Mouse (Mus musculus): ENCODE measurements around the gene H2-M10.6. TPM values are rescaled to one million over a fixed set of nuclear protein-coding genes. Genes with fewer than 3 reads are reported as not detected.
"Not testable (repeated sequence)": the region's sequence is repeated elsewhere in the genome, so short reads cannot be mapped to it uniquely, and the experiment has no call there.

Gene H2-M10.6
- polyA plus RNA-seq, 1 experiment, result not detected

DNA sequence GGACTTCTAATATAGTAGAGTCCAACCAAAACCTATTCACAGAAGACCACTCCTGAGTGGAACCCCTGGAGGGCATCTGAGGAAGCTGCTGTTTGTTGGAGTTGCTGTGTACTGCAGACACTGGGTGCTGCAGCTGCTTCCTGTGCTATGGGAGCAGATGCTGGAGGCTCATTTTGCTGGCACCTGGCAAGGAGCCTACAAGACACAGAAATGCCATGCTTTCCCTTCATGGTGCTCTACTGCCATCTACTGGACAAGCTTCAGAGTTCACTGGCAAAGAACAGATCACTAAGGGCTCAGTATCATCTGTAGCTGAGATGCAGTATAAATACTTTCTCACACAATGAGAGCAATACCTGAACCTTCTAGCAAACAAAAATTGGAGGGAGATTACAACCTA is 23.2 kb upstream of the H2-M10.6 start:
- not testable (repeated sequence) for H3K4me3 ChIP-seq (ENCODE audit: control insufficient read depth, low read depth, low read length); H3K36me3 ChIP-seq (ENCODE audit: control insufficient read depth, insufficient read depth, low read length); H3K4me1 ChIP-seq (ENCODE audit: control insufficient read depth, insufficient read depth, low read length); H3K27ac ChIP-seq (ENCODE audit: control insufficient read depth, insufficient read depth, low read depth, low read length); H3K27me3 ChIP-seq (ENCODE audit: control insufficient read depth, insufficient read depth, low read length)
- TF ChIP-seq CTCF (IDR thresholded peaks at IDR 0.05; ENCODE audit: control insufficient read depth, insufficient read depth, insufficient replicate concordance, low read depth, low read length), result peak; percentile 12; the same call in 1 of the 2 replicates

DNA sequence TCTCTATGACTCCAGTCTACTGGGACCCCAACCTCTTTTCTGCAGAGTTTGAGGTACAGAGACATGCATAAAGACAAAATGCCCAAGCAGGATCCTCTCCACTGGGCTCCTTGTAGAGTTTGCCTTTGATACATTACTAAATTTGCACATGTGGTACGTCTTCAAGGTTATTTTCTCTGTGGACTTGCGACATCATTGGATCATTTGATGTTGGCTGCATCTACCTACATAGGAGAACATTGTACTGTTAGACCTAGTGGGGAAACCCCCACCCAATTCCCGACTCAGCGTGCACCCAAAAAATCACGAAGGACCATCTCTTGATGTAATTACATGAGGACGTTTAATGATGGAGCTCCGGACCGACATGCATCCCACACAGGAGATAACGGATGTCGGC is 12.5 kb upstream of the H2-M10.6 start:
- H3K36me3 ChIP-seq (ENCODE audit: control insufficient read depth, insufficient read depth, low read length), result no peaks in the 10 kb centered on the region
- no peak overlapping the region for H3K27ac ChIP-seq (ENCODE audit: control insufficient read depth, insufficient read depth, low read depth, low read length)
- TF ChIP-seq POLR2A (IDR thresholded peaks at IDR 0.05; ENCODE audit: control insufficient read depth, low read depth, low read length), result no peak
- TF ChIP-seq CTCF (IDR thresholded peaks at IDR 0.05; ENCODE audit: control insufficient read depth, insufficient read depth, insufficient replicate concordance, low read depth, low read length), result no peak
- no peak overlapping the region for H3K4me3 ChIP-seq (ENCODE audit: control insufficient read depth, low read depth, low read length)
- H3K4me1 ChIP-seq (ENCODE audit: control insufficient read depth, insufficient read depth, low read length), result no peaks in the 10 kb centered on the region
- H3K27me3 ChIP-seq (ENCODE audit: control insufficient read depth, insufficient read depth, low read length), result no peaks in the 10 kb centered on the region

- H3K36me3 ChIP-seq (ENCODE audit: control insufficient read depth, insufficient read depth, low read length); H3K27ac ChIP-seq (ENCODE audit: control insufficient read depth, insufficient read depth, low read depth, low read length); H3K4me1 ChIP-seq (ENCODE audit: control insufficient read depth, insufficient read depth, low read length); H3K27me3 ChIP-seq (ENCODE audit: control insufficient read depth, insufficient read depth, low read length); H3K4me3 ChIP-seq (ENCODE audit: control insufficient read depth, low read depth, low read length): not testable (repeated sequence)
These were observed 12.0 kb upstream of the H2-M10.6 start for GRCm38 (mm10) chr17:36799921-36800462.

DNA sequence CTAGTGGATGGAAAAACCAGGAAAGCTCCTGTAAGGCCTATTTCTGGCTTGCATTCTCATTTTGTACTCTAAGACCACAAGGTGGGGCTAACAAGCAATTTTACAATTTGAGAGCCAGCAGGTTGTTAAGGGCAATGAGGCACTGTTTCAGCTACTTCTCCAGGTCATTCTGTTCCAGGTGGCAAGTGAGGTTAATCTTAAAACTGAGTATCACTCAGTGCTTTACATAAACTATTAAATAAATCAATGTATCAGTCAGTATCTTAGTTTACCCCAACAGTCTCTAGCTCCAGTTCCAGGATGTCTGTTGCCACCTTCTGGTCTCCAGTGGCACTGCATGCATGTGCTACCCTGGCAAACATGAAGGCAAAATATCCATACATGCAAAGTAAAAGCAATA is 12.0 kb downstream of the H2-M10.6 start:
- Histone ChIP-seq H3K36me3 (ENCODE audit: control insufficient read depth, insufficient read depth, low read length) (no peaks in the 10 kb centered on the region), H3K27me3 (ENCODE audit: control insufficient read depth, insufficient read depth, low read length) (no peaks in the 10 kb centered on the region), H3K4me1 (ENCODE audit: control insufficient read depth, insufficient read depth, low read length) (no peaks in the 10 kb centered on the region), H3K4me3 (ENCODE audit: control insufficient read depth, low read depth, low read length) (no peak overlapping the region), H3K27ac (ENCODE audit: control insufficient read depth, insufficient read depth, low read depth, low read length) (no peak overlapping the region)
- TF ChIP-seq POLR2A (IDR thresholded peaks at IDR 0.05; ENCODE audit: control insufficient read depth, low read depth, low read length) (no peak), CTCF (IDR thresholded peaks at IDR 0.05; ENCODE audit: control insufficient read depth, insufficient read depth, insufficient replicate concordance, low read depth, low read length) (peak; percentile 36; the same call in 1 of the 2 replicates)

GRCm38 (mm10) chr17:36825525-36825924 is 13.6 kb downstream of the H2-M10.6 start:
- H3K4me3 ChIP-seq (ENCODE audit: control insufficient read depth, low read depth, low read length), result no peak overlapping the region

GRCm38 (mm10) chr17:36826002-36826401 is 14.0 kb downstream of the H2-M10.6 start:
- H3K4me3 ChIP-seq (ENCODE audit: control insufficient read depth, low read depth, low read length); H3K4me1 ChIP-seq (ENCODE audit: control insufficient read depth, insufficient read depth, low read length); H3K27ac ChIP-seq (ENCODE audit: control insufficient read depth, insufficient read depth, low read depth, low read length); H3K27me3 ChIP-seq (ENCODE audit: control insufficient read depth, insufficient read depth, low read length); H3K36me3 ChIP-seq (ENCODE audit: control insufficient read depth, insufficient read depth, low read length): not testable (repeated sequence)
- peak; percentile 52; the same call in 1 of the 2 replicates for TF ChIP-seq CTCF (IDR thresholded peaks at IDR 0.05; ENCODE audit: control insufficient read depth, insufficient read depth, insufficient replicate concordance, low read depth, low read length)

More at GRCm38 (mm10) chr17:36825525-36825924, 13.6 kb downstream of the H2-M10.6 start:
- Histone ChIP-seq H3K27me3 (ENCODE audit: control insufficient read depth, insufficient read depth, low read length) (no peaks in the 10 kb centered on the region), H3K27ac (ENCODE audit: control insufficient read depth, insufficient read depth, low read depth, low read length) (no peak overlapping the region), H3K4me1 (ENCODE audit: control insufficient read depth, insufficient read depth, low read length) (no peaks in the 10 kb centered on the region), H3K36me3 (ENCODE audit: control insufficient read depth, insufficient read depth, low read length) (no peaks in the 10 kb centered on the region)
- no peak for TF ChIP-seq CTCF (IDR thresholded peaks at IDR 0.05; ENCODE audit: control insufficient read depth, insufficient read depth, insufficient replicate concordance, low read depth, low read length)
- TF ChIP-seq POLR2A (IDR thresholded peaks at IDR 0.05; ENCODE audit: control insufficient read depth, low read depth, low read length), result no peak

DNA sequence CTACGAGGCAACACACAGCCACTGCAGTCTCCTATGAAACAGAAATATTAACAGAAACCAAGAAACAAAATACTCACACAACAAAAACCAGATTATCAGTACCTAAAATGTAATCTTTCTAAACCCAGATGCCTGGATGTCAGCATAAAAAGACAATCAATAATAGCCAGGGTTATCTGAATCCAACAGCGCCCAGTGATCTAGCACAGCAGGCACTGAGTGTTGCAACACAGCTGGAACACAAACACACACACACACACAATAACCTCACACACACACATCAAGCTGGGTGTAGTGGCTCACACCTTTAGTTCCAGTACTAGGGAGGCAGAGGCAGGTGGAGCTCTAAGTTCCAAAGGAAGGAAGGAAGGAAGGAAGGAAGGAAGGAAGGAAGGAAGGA is 16.5 kb downstream of the H2-M10.6 start:
- Histone ChIP-seq H3K27me3 (ENCODE audit: control insufficient read depth, insufficient read depth, low read length) (no peaks in the 10 kb centered on the region), H3K4me3 (ENCODE audit: control insufficient read depth, low read depth, low read length) (no peak overlapping the region), H3K4me1 (ENCODE audit: control insufficient read depth, insufficient read depth, low read length) (no peaks in the 10 kb centered on the region), H3K27ac (ENCODE audit: control insufficient read depth, insufficient read depth, low read depth, low read length) (no peak overlapping the region), H3K36me3 (ENCODE audit: control insufficient read depth, insufficient read depth, low read length) (no peaks in the 10 kb centered on the region)
- no peak for TF ChIP-seq POLR2A (IDR thresholded peaks at IDR 0.05; ENCODE audit: control insufficient read depth, low read depth, low read length)
- no peak for TF ChIP-seq CTCF (IDR thresholded peaks at IDR 0.05; ENCODE audit: control insufficient read depth, insufficient read depth, insufficient replicate concordance, low read depth, low read length)

- H3K4me3 ChIP-seq (ENCODE audit: control insufficient read depth, low read depth, low read length), result no peak overlapping the region
- H3K4me1 ChIP-seq (ENCODE audit: control insufficient read depth, insufficient read depth, low read length), result no peaks in the 10 kb centered on the region
- no peaks in the 10 kb centered on the region for H3K27me3 ChIP-seq (ENCODE audit: control insufficient read depth, insufficient read depth, low read length)
- H3K36me3 ChIP-seq (ENCODE audit: control insufficient read depth, insufficient read depth, low read length), result no peaks in the 10 kb centered on the region
- no peak overlapping the region for H3K27ac ChIP-seq (ENCODE audit: control insufficient read depth, insufficient read depth, low read depth, low read length)
- TF ChIP-seq POLR2A (IDR thresholded peaks at IDR 0.05; ENCODE audit: control insufficient read depth, low read depth, low read length) (no peak), CTCF (IDR thresholded peaks at IDR 0.05; ENCODE audit: control insufficient read depth, insufficient read depth, insufficient replicate concordance, low read depth, low read length) (no peak)
These were observed 18.5 kb downstream of the H2-M10.6 start for GRCm38 (mm10) chr17:36830470-36830869.

Data from testis, adult 2 months (tissue).